Mouse (Mus musculus): ENCODE data around the gene Prop1.

Prop1 gene

DNA sequence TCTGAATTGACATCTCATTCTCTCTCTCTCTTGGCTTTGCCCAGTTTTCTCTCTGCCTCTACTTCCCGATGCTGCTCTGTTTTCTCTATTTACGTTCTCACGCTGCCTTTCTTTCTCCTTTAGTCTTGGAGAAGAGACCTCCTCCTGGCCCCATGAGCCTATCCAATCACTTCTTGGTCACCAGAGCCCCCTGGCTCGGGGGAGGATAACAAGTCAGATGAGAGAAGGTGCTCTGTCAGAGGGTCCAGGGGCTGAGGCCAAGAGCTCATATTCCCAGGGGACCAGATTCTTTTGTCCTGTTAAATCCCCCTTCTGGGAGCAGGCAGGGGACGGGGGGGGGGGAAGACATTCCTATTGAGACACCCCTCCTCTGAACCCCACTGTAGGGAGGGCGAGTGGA, at the start of gene Prop1:
Gene Prop1 (minus strand): TSS at position 101 of the 400 bp plus-strand sequence.
- no peak for DNase-seq

DNA sequence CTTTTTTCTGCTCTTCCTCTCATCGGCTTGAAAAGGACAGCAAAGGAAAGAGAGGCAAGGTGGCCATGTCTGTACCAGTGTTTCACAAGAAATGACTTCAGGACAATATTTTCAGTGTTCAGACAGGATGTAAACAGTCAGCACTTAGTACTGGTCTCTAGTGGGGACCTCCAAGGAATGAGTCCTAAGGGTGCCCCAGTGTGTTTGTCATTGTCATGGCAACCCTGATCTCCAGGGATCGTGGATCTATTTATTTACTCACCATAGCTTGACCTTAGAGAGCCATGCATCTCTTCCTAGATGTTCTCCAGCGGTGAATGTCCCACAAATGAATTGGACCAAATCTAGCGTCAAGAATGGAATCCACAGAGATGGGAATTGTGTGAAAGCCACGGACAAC, 49.7 kb upstream of the Prop1 start, which contains the start of gene Olfr51:
Gene Olfr51 (plus strand): TSS at position 301 of the 400 bp plus-strand sequence.
- no peak for DNase-seq

DNA sequence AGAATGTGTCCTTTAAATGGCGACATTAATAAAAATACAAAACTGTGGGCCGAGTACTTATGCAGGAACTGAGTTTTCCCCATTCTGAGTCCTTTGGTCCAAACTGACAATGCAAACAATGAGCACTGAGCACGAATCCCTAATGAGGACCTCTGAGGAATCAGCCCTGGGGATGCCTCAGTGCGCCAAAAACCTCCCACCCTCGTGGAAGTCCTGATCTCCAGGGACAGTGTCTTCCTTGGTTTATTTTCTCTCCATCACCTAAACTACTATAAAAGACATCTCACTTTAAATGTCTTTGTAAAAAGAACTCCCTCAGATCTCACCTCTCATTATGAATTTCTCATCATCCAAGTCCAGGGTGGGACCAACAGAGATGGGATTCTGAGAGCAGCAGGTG, 28.1 kb upstream of the Prop1 start, which contains the start of gene Olfr1377:
Gene Olfr1377 (plus strand): TSS at position 301 of the 400 bp plus-strand sequence.
- DNase-seq, result no peak

DNA sequence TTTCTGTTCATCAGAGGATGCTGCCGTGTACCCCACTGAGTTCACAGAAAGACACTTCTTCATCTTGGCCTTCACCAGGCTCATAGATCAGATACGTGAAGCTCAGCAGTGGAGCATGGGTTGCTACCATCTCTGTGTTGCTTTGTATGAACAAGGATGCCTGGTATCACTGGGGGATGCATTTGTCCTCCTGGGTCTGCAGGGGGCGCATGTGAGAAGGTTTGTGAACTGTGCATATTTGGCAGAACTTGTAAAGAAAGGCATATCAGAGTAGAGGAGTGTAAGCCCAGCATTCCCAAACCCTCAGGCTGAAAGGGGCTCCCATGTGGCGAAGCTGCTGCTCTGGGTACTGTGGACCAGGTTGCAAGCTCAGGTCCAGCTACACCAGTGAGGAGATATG, 23.7 kb upstream of the Prop1 start:
- no peak for DNase-seq

DNA sequence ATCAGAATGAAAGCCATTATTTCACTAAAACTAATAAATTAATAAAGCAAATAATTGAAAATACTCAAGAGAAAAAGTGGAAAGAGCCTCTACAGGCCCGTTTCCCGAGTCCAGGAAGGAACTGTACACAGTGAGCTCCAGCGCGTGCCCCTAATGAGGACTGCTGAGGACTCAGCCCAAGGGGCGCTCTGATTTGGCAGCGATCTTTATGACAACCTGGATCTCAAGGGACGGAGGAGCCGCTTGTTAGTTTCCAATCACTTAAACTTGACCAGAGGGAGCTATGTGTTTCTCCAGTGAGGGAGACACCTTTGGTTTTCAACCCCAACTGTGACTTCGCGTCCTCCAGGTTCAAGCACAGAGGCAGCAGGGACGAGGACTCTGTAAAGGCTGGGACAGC, 12.7 kb upstream of the Prop1 start, which contains the start of gene Olfr1378:
Gene Olfr1378 (plus strand): TSS at position 301 of the 400 bp plus-strand sequence.
- DNase-seq, result no peak

DNA sequence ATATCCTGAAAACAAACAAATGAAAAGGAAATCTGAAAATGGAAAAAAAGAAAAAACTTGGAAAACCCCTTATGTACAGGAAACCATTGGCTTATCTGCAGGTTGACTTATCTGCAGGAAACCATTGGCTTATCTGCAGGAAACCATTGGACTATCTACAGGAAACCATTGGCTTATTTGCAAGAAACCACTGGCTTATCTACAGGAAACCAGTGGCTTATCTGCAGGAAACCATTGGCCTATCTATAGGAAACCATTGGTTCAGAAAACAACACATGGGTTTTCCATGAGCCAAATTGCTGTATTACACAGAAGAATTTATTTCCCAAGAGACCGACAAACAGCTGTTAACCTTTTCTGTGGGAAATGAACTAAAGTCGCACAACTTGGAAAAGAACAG, 11.3 kb upstream of the Prop1 start:
- DNase-seq, result no peak

DNA sequence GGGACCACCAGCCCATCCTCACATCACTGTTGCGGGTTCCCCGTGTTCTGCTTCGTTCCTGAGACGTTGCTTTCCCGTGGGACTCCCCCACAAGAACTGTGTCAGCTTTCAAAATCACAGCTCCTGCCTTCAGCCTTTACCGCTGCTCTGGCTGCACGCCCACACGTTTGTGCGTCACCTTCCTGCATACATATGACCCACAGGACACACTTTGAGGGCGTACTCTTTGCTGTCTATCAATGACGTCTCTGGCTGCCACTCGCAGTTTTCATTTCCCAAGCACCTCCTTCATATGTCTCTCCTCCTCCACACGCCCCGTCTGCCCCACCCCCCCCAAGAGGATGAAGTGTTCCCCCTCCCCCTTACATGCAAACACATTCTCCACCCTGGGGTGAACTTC, 1.3 kb downstream of the Prop1 start:
- no peak for DNase-seq

DNA sequence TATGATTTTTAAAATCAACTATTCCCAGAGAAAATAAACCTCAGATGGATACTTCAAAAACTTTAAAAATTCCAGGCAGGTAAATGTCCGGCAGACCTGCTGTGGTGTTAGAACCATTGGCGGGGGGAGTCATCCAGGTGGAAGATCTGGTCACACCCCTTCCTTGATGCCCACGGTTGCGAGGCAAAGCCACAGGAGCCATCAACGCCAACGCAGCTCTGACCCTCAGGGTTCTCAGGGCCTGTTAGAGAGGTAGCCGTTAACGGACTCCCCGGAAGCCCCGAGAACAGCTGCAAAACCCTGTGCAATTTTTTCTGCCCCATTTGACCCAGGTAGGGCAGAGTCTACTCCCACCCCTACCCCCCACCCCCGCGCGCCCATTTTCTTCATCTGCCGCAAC, 10.1 kb downstream of the Prop1 start, which contains the start of gene 4933414I15Rik:
Gene 4933414I15Rik (minus strand): TSS at position 260 of the 400 bp plus-strand sequence.
- no peak for DNase-seq

DNA sequence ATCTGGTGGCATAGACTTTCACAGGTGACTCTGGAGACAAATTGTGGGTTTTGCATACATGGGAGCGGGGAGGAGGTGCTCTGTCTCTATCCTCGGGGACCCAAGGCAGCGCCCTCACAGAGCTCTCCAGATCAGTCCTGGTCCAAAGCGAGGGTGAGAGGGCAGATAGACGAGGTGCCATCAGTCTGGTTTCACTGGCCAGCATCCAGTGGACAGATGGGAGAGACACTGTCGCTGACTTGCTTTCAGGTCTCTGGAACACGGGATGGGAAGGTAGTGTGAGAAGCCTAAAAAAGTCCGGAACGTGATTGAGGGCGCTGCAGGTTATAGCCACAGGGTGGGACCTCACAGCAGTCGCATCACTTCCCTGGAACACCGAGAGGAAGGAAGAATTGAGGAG, 11.2 kb downstream of the Prop1 start:
- no peak for DNase-seq

DNA sequence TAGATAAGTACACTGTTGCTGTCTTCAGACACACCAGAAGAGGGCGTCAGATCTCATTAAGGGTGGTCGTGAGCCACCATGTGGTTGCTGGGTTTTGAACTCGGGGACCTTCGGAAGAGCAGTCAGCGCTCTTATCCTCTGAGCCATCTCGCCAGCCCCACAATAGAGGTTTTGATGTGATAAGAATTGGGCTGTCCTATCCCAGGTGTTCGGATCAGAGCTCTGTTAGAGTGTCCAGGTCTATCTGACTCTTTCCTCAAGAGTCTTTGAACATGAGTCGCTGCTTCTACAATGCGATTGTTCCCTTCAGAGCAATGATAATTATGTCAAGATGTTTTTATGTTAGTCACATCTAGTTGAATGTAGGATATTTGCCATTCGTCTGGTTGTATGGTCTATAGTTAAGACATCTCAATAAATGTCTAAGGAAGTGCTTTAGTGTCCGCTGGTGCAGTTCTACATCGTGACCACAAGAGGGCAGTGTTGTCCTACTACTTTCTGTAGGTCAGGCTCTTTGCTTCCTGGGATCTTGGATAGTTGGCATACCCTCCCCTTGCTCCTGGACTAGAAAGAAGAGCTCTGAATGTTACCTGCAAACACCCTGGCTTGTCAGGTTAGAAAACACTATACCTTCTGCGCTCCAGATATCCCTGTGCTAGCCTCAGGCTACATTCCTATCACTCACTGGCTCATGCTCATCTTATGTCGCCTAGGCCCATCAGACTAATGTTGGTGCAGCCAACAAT, 13.8 kb downstream of the Prop1 start:
- DNase-seq, result peak; percentile 22 to 26

DNA sequence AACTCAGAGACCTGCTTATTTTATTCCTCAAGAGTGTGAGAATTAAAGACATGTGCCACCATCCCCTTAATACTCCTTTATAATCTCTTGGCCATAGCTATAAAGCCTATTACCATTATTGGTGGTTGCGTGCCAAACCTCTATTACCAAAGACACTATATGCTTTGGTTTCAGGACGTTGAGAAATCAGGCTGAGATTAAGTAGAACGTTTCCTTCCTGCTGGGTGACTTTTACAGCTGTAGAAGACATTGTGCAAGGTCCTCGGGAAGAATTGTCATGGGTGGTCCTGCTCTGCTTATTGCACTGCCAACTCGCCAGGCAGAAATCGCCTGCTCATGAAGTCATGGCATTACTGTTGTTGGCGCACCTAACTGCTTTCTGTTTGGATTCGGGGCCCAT, 15.1 kb downstream of the Prop1 start:
- DNase-seq, result no peak

DNA sequence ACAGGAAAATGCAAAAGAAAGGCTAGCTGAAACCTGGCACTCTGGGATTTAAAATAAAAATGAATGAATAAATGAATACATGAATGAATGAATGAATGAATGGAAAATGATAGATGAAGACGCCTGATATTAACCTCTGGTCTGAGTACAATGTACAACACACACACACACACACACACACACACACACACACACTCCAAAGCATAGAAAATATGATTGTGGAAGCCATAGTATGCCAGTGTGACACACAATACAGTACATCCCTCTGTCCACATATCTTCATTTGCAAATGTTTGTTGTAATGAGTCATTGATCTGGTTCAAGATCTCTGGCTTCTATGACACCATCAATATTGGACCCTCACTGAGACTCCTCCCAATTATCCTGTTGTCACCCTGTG, 21.5 kb downstream of the Prop1 start:
- DNase-seq, result no peak

DNA sequence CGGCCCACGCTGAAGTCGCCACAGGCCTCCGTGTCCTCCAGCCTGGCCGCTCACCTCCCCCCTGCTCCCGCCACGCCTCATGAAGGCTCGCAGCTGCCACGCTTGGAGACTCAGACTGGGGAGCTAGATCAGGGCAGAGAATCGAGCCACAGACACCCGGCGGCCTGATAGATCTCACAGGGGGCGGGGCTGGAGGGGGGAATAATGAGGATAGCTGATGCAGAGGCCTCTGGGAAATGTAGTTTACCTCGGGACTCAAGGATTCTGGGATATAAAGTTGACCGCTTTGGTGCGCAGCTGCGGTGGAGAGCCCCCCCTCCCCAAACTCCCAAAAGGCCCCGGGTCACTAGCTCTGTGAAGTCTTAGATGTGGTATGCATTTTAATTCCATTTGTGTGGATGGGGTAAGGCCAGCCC, 22.1 kb downstream of the Prop1 start, which contains the start of gene Zfp354b:
Gene Zfp354b (minus strand): TSS at position 183 of the 416 bp plus-strand sequence.
- peak; percentile 59 to 62 for DNase-seq

DNA sequence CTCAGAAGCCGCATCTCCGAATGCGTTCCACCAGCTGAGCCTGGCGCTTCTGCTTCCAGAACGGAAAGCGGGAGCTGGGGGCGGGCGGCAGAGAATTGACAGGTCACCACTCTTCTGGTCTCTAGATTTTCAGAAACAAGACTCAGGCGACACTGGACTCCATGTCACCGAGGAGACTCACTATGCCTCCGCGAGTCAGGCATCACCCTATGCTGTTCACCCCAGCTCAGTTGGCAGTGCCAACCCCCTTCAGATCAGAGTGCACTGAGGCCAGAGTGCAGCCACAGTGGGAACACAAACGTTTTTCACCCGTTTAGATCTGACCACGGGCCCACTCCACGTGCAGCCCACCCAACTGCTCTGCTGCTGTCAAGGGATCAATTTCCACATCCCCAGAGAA, 22.5 kb downstream of the Prop1 start:
- no peak for DNase-seq

DNA sequence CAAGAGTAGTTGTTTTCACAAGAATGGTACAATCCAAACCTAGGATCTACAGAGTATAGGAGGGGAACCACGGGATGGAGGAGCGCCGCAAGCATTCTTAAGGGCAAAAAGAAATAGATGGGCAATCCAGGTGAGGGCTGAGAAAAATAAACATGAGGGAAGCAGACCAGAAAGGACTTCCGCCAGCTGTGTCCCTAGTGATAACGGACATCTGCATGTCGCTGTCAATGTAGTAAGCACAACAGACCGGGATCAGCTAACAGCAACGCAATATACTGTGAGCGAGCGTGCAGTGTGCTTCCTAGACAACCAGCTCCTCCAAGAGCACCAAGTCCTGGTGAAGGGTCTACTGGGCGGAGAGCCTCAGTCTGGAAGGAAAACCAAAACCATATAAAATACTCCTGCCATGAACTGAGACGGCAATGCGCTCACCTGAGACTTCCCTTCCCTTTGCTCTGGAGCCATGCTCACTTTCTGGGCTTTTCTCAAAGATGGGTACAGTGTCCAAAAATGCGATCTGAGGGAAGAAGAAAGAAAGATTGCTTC, 23.0 kb downstream of the Prop1 start:
- DNase-seq, result no peak

DNA sequence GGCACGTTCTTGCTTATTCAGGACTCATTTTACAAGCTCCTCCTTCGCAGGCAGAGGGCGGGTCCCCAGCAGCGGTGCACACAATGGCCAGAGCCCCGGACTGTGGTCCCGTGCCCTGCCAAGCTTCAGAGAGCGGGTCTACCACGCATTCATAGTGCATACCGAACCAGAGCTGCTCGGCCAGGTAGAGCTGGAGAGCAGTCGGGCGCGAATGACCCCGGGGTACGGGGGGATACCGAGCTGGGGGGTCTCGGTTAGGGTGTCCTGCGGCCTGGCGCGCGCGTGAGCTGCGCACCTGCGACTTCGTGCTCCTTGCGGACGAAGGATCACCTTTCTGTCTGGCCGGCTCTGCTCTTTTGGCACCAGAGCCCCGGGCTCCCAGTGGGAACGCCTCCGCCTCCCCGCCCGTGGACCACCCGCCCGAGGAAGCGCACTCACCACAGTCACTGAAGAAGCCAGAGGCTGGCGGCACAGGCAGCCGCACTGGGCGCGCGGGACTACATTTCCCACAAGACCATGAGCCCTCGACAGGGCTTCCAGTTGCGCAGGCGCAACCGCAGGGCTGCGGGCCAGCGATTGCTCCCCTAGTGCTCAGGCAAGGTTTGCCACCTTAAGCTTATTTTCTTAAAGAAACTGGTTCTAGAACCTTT, 37.8 kb downstream of the Prop1 start, which contains the start of gene Zfp2:
Gene Zfp2 (minus strand): TSS at position 495 of the 650 bp plus-strand sequence.
- DNase-seq, result peak; percentile 88

DNA sequence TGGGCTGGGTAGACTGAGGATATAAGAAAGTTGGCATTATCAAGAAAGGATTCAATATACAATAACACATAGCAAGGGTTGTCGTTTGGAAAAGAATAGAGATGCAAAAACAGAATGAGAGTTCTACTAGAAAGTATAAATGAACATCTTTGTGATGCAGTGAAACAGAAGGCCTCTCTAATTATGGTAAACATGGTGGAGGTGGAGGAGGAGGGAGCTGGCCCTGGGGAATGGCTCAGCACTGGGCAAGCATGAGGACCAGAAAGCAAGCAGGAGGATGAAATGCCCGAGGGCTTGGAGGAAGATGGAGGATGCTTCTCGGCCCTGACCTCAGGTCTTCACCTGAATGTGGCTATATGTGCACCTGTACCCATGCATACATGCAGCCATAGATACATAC, 39.1 kb downstream of the Prop1 start:
- no peak for DNase-seq

DNA sequence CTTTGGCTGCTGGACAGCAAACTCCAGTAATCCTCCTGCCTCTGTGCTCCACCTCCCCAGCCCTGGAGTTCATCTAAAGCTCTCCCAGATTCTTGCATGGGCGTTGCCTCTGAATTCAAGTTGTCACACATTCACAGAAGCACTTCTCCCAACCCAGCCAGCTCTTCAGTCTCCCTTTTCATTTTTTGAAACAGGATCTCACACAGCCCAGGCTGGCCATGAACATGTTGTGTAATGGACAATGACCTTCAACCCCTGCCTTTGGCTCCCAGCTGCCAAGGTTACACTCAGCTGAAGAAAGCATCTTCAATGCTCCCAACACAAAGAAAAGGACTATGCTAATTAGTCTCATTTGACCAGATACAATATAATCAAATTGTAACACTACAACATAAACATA, 40.3 kb downstream of the Prop1 start:
- no peak for DNase-seq

DNA sequence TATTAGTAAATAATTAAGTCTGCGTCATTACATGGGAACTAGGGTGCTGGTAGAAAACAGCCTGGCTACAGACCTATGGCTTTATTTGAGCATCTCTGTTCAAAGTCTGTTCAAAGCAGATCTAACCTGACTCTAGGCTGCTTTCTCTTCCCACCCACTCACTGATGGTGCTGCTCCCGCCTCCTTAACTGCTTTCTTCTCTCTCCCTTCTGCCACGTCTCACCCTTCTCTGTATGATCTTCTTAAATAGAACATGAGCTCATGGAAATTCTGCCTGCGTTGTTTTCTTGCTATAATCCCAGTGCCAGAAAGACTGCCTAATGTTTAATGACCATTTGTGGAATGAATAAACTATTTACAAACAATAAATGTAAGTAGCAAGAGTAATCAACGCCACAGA, 45.4 kb downstream of the Prop1 start:
- no peak for DNase-seq
